Mouse (Mus musculus): ENCODE measurements at regions not wholly inside any gene's neighbourhood (a gene's known extent, or its start where the extent isn't known, plus 50 kb on each side); places are given as distances from the start of the nearest gene placed in this dataset.

DNA sequence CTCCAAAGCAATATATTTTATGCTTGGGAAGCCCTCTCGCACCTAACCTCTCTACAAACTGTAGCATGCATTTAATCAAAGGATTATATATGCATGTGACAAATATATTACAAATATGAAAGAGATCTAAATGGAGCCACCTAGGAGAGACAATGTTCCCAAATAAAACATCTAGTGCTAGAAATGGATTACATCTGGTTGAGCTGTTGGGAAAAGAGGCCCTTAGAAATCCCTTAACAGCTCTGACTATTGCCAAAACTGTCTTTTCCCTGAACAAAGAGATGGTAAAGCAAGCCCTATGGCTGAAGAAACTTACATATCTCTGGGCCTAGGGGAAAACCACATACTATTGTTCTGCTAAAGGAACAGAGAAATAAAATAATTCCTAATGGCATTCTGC lies 369.8 kb upstream of the Map3k7 start:
- no peak for DNase-seq (ENCODE audit: low read depth, low spot score)
- H3K36me3 ChIP-seq (ENCODE audit: control insufficient read depth in 1 of 2, insufficient read depth in 2 of 2, low read length in 2 of 2): no peaks in the 10 kb centered on the region
- H3K27ac ChIP-seq (ENCODE audit: control insufficient read depth, low read depth, low read length): no peak overlapping the region
- H3K27me3 ChIP-seq (ENCODE audit: control insufficient read depth in 1 of 2, insufficient read depth in 2 of 2, low read length in 2 of 2): no peaks in the 10 kb centered on the region
- no peak overlapping the region for H3K4me3 ChIP-seq (ENCODE audit: control insufficient read depth in 1 of 2, insufficient read depth in 1 of 2, low read depth in 2 of 2, low read length in 2 of 2)
- H3K4me1 ChIP-seq (ENCODE audit: control insufficient read depth in 1 of 2, insufficient read depth in 2 of 2, low read length in 2 of 2): no peaks in the 10 kb centered on the region
- no peak overlapping the region for H3K9ac ChIP-seq (ENCODE audit: control insufficient read depth, low read depth, low read length, poor library complexity, severe bottlenecking)
- no peaks in the 10 kb centered on the region for H3K9me3 ChIP-seq (replicated peaks; ENCODE audit: insufficient read depth, low read length)
- TF ChIP-seq CHD1 (IDR thresholded peaks at IDR 0.05; ENCODE audit: low read depth, low read length): no peak
- TF ChIP-seq CTCF (IDR thresholded peaks at IDR 0.05 in 2 of 3, conservative IDR thresholded peaks at IDR 0.05 in 1 of 3; ENCODE audit: control insufficient read depth in 1 of 3, insufficient read depth in 1 of 3, low read depth in 2 of 3, low read length in 3 of 3, poor library complexity in 1 of 3, severe bottlenecking in 1 of 3): no peak
- TF ChIP-seq NELFE (IDR thresholded peaks at IDR 0.05; ENCODE audit: low read depth, low read length): no peak
- TF ChIP-seq RAD21 (IDR thresholded peaks at IDR 0.05; ENCODE audit: low read depth, low read length): no peak
- TF ChIP-seq ZNF384 (IDR thresholded peaks at IDR 0.05; ENCODE audit: low read depth, low read length): no peak
- TF ChIP-seq KAT2A (conservative IDR thresholded peaks at IDR 0.05; ENCODE audit: low read depth, low read length): no peak
- TF ChIP-seq MYB (IDR thresholded peaks at IDR 0.05; ENCODE audit: low read depth, low read length): no peak
- no peak for TF ChIP-seq ZC3H11A (IDR thresholded peaks at IDR 0.05; ENCODE audit: low read depth, low read length)
- no peak for TF ChIP-seq SIN3A (IDR thresholded peaks at IDR 0.05; ENCODE audit: low read length)
- no peak for TF ChIP-seq UBTF (IDR thresholded peaks at IDR 0.05; ENCODE audit: borderline replicate concordance, insufficient read depth, low read depth, low read length)
- no peak for TF ChIP-seq POLR2AphosphoS2 (IDR thresholded peaks at IDR 0.05; ENCODE audit: low read length)
- TF ChIP-seq POLR2AphosphoS5 (IDR thresholded peaks at IDR 0.05; ENCODE audit: borderline replicate concordance, low read depth, low read length): no peak
- TF ChIP-seq BHLHE40 (IDR thresholded peaks at IDR 0.05; ENCODE audit: borderline replicate concordance, low read depth, low read length): no peak
- TF ChIP-seq CHD2 (IDR thresholded peaks at IDR 0.05; ENCODE audit: low read length): no peak
- no peak for TF ChIP-seq SMC3 (IDR thresholded peaks at IDR 0.05; ENCODE audit: low read depth, low read length)
- no peak for TF ChIP-seq ZMIZ1 (IDR thresholded peaks at IDR 0.05; ENCODE audit: low read depth, low read length)
- no peak for TF ChIP-seq TAL1 (IDR thresholded peaks at IDR 0.05; ENCODE audit: low read length)
- TF ChIP-seq GABPA (IDR thresholded peaks at IDR 0.05; ENCODE audit: low read depth, low read length): no peak
- no peaks in the 10 kb centered on the region for H3K79me2 ChIP-seq (ENCODE audit: control insufficient read depth, insufficient read depth, low read length, poor library complexity)

- TF ChIP-seq UBTF (IDR thresholded peaks at IDR 0.05; ENCODE audit: borderline replicate concordance, insufficient read depth, low read depth, low read length): no peak
- no peak for TF ChIP-seq NRF1 (IDR thresholded peaks at IDR 0.05; ENCODE audit: insufficient read depth, low read depth, low read length, poor library complexity, severe bottlenecking)
- TF ChIP-seq MYC (IDR thresholded peaks at IDR 0.05; ENCODE audit: low read depth, low read length): no peak
- no peak for TF ChIP-seq ELF1 (IDR thresholded peaks at IDR 0.05; ENCODE audit: low read depth, low read length)
- TF ChIP-seq GATA1 (IDR thresholded peaks at IDR 0.05; ENCODE audit: low read depth, low read length): no peak
- no peak for TF ChIP-seq USF1 (IDR thresholded peaks at IDR 0.05; ENCODE audit: low read depth, low read length)
- TF ChIP-seq GABPA (IDR thresholded peaks at IDR 0.05; ENCODE audit: low read depth, low read length): no peak
- TF ChIP-seq ZMIZ1 (IDR thresholded peaks at IDR 0.05; ENCODE audit: low read depth, low read length): no peak
- TF ChIP-seq CTCF (IDR thresholded peaks at IDR 0.05 in 2 of 3, conservative IDR thresholded peaks at IDR 0.05 in 1 of 3; ENCODE audit: control insufficient read depth in 1 of 3, insufficient read depth in 1 of 3, low read depth in 2 of 3, low read length in 3 of 3, poor library complexity in 1 of 3, severe bottlenecking in 1 of 3): no peak
- TF ChIP-seq ZC3H11A (IDR thresholded peaks at IDR 0.05; ENCODE audit: low read depth, low read length): no peak
- H3K27ac ChIP-seq (ENCODE audit: control insufficient read depth, low read depth, low read length): no peak overlapping the region
- no peak overlapping the region for H3K4me3 ChIP-seq (ENCODE audit: control insufficient read depth in 1 of 2, insufficient read depth in 1 of 2, low read depth in 2 of 2, low read length in 2 of 2)
- no peak overlapping the region for H3K9ac ChIP-seq (ENCODE audit: control insufficient read depth, low read depth, low read length, poor library complexity, severe bottlenecking)
- no peaks in the 10 kb centered on the region for H3K27me3 ChIP-seq (ENCODE audit: control insufficient read depth in 1 of 2, insufficient read depth in 2 of 2, low read length in 2 of 2)
- DNase-seq (ENCODE audit: low read depth, low spot score): no peak
- H3K9me3 ChIP-seq (replicated peaks; ENCODE audit: insufficient read depth, low read length): no peaks in the 10 kb centered on the region
- H3K79me2 ChIP-seq (ENCODE audit: control insufficient read depth, insufficient read depth, low read length, poor library complexity): no peaks in the 10 kb centered on the region
- H3K36me3 ChIP-seq (ENCODE audit: control insufficient read depth in 1 of 2, insufficient read depth in 2 of 2, low read length in 2 of 2): no peaks in the 10 kb centered on the region
- no peaks in the 10 kb centered on the region for H3K4me1 ChIP-seq (ENCODE audit: control insufficient read depth in 1 of 2, insufficient read depth in 2 of 2, low read length in 2 of 2)
Measured at GRCm38 (mm10) chr4:31601536-31601935, 362.4 kb upstream of the Map3k7 start.

Data from MEL (cell line).